Mouse (Mus musculus) lung, embryonic 14.5 days (tissue): ENCODE measurements around the gene Wdr18. TPM values are rescaled to one million over a fixed set of nuclear protein-coding genes. Genes with fewer than 3 reads are reported as not detected.

Experiments used
- ATAC-seq: fragments of 200-750 bp; cut with Nextera tagmentation; 2 replicates; pipeline ENCODE4 v1.8.0; 2017; ENCODE audit warnings: mild to moderate bottlenecking, moderate TSS enrichment, moderate library complexity; ENCODE audit not compliant: insufficient read depth
- DNase-seq: peaks from one replicate; pipeline ENCODE4 v3.0.0-alpha.2; 2015
- H3K27ac ChIP-seq: fragments of 300-500 bp; sonication (generic); 2 replicates; pipeline ENCODE4 v1.5.1; 2014; ENCODE audit warnings: low read depth, mild to moderate bottlenecking, moderate library complexity
- H3K27me3 ChIP-seq: fragments of 300-500 bp; sonication (generic); 2 replicates; pipeline ENCODE4 v1.6.1; 2014; ENCODE audit warnings: low read length, control low read depth; ENCODE audit not compliant: insufficient read depth
- H3K36me3 ChIP-seq: fragments of 300-500 bp; sonication (generic); 2 replicates; pipeline ENCODE4 v1.6.1; 2014; ENCODE audit warnings: control low read depth; ENCODE audit not compliant: insufficient read depth
- H3K4me1 ChIP-seq: fragments of 300-500 bp; sonication (generic); 2 replicates; pipeline ENCODE4 v1.6.1; 2014; ENCODE audit warnings: antibody characterized with exemption, control low read depth; ENCODE audit not compliant: insufficient read depth
- H3K4me2 ChIP-seq: fragments of 300-500 bp; sonication (generic); 2 replicates; pipeline ENCODE4 v1.6.1; 2014; ENCODE audit warnings: mild to moderate bottlenecking
- H3K4me3 ChIP-seq: fragments of 300-500 bp; sonication (generic); 2 replicates; pipeline ENCODE4 v1.5.1; 2014; ENCODE audit warnings: low read depth, low read length
- H3K9ac ChIP-seq: fragments of 300-500 bp; sonication (generic); 2 replicates; pipeline ENCODE4 v1.6.1; 2014
- H3K9me3 ChIP-seq: fragments of 300-500 bp; sonication (generic); 2 replicates; pipeline ENCODE4 v1.6.1; 2016; ENCODE audit warnings: low read depth, low read length, control low read depth
- CTCF ChIP-seq: IDR thresholded peaks from 2 replicates; pipeline ENCODE4 v1.5.1; 2016; ENCODE audit warnings: antibody characterized with exemption, low read depth
- WGBS: fragments of 180-500 bp; shearing (Covaris S2); extraction: QIAGEN DNeasy Blood & Tissue Kit; methylation state at CpG from one replicate; pipeline ENCODE4 v1.1.7; 2014; 5-methylcytosine and 5-hydroxymethylcytosine counted together
- polyA plus RNA-seq: library from polyadenylated mRNA; unstranded; fragments of >200 nt; fragmentation: Nextera tagmentation; extraction: Ambion mirVana; gene quantifications from 2 replicates; pipeline ENCODE4 v1.2.1, GENCODE M21; 2014

Wdr18 gene
- polyA plus RNA-seq, 1 experiment from 2014 or later: 124 TPM

GRCm38 (mm10) chr10:79916808-79917531, 43.0 kb upstream of the Wdr18 start, which contains the start of gene Kiss1r:
Kiss1r (plus strand) TSS chr10:79916971.
- H3K27me3 ChIP-seq: peaks cover 47% of the 10 kb centered on the region
- no peak for TF ChIP-seq CTCF
- H3K27ac ChIP-seq: peak within 1 kb of the TSS; percentile 83
- H3K9ac ChIP-seq: peak within 1 kb of the TSS; percentile 93
- peaks cover 5% of the 10 kb centered on the region; the same call in 1 of the 2 replicates for H3K4me1 ChIP-seq
- peaks cover 7% of the 10 kb centered on the region; the same call in 1 of the 2 replicates for H3K36me3 ChIP-seq
- WGBS: 2% methylated on average over 41 of the region's 42 CpGs
- no peaks in the 10 kb centered on the region for H3K9me3 ChIP-seq
- peak; percentile 83 for ATAC-seq
- peak within 1 kb of the TSS; percentile 97 for H3K4me2 ChIP-seq
- DNase-seq: peak; percentile 92
- peak within 1 kb of the TSS; percentile 84 for H3K4me3 ChIP-seq

- H3K27ac ChIP-seq: no peak overlapping the region
- H3K36me3 ChIP-seq: 0 out of 2 replicates have a peak, but pooled peaks cover under 1% of the 10 kb centered on the region
- WGBS: 66% methylated on average over 5 of the region's 5 CpGs
- no peak for ATAC-seq
- H3K4me2 ChIP-seq: peak overlapping the region; percentile 97
- peaks cover 53% of the 10 kb centered on the region for H3K27me3 ChIP-seq
- H3K4me3 ChIP-seq: peak overlapping the region; percentile 84
- peak overlapping the region; percentile 93; the same call in 1 of the 2 replicates for H3K9ac ChIP-seq
- H3K4me1 ChIP-seq: peaks cover 5% of the 10 kb centered on the region; the same call in 1 of the 2 replicates
- H3K9me3 ChIP-seq: no peaks in the 10 kb centered on the region
- DNase-seq: no peak
- TF ChIP-seq CTCF: no peak
Measured at GRCm38 (mm10) chr10:79917532-79918100, 42.3 kb upstream of the Wdr18 start.

- Histone ChIP-seq H3K4me1 (peaks cover 5% of the 10 kb centered on the region; the same call in 1 of the 2 replicates), H3K36me3 (no peaks in the 10 kb centered on the region), H3K27me3 (peaks cover 61% of the 10 kb centered on the region), H3K27ac (no peak overlapping the region), H3K9ac (peak overlapping the region; percentile 10), H3K4me2 (peak overlapping the region; percentile 97), H3K9me3 (no peaks in the 10 kb centered on the region), H3K4me3 (peak overlapping the region; percentile 84)
- ATAC-seq (no peak; the same call in 1 of the 2 replicates), DNase-seq (peak; percentile 51)
- TF ChIP-seq CTCF: no peak
- WGBS: 7% methylated on average over 35 of the region's 35 CpGs
Measured at GRCm38 (mm10) chr10:79918231-79919078, 41.5 kb upstream of the Wdr18 start.

GRCm38 (mm10) chr10:79919251-79919849, 40.6 kb upstream of the Wdr18 start:
- TF ChIP-seq CTCF: no peak
- H3K36me3 ChIP-seq: no peaks in the 10 kb centered on the region
- H3K9ac ChIP-seq: peak overlapping the region; percentile 23
- H3K27ac ChIP-seq: no peak overlapping the region
- peak overlapping the region; percentile 22 for H3K4me3 ChIP-seq
- peak overlapping the region; percentile 48 for H3K4me2 ChIP-seq
- 4% methylated on average over 21 of the region's 21 CpGs for WGBS
- DNase-seq (no peak), ATAC-seq (no peak)
- H3K27me3 ChIP-seq: peaks cover 61% of the 10 kb centered on the region
- H3K9me3 ChIP-seq: no peaks in the 10 kb centered on the region
- H3K4me1 ChIP-seq: peaks cover 5% of the 10 kb centered on the region; the same call in 1 of the 2 replicates

GRCm38 (mm10) chr10:79920056-79920890, 39.7 kb upstream of the Wdr18 start:
- WGBS: 17% methylated on average over 26 of the region's 26 CpGs
- DNase-seq: no peak
- Histone ChIP-seq H3K9me3 (no peaks in the 10 kb centered on the region), H3K27me3 (peaks cover 61% of the 10 kb centered on the region), H3K4me2 (peak overlapping the region; percentile 55; the same call in 1 of the 2 replicates), H3K4me3 (peak overlapping the region; percentile 28), H3K4me1 (peaks cover 5% of the 10 kb centered on the region; the same call in 1 of the 2 replicates), H3K9ac (no peak overlapping the region), H3K36me3 (no peaks in the 10 kb centered on the region), H3K27ac (no peak overlapping the region)
- TF ChIP-seq CTCF: no peak
- no peak for ATAC-seq
